In the genomic region with DNA sequence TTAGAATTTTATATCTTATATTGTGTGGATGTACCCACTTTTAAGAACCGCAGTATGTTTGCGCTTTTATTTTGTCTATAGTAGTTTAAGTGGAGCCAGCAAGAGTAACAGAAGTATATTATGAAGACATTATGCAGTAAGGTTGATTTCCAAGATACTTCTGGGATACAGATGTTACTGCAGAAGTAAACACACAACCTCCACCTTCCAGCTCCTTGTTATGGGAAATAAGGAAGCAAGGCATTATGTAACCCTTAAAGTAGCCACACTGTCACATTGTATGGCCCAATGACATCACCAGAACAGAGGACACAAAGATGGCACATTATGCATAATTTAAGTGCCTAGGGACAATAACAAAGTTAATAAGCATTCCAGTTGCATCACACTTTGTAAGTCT, we compare ENCODE assay signal across 8 mouse cellular contexts. TPM values are rescaled to one million over a fixed set of nuclear protein-coding genes. Genes with fewer than 3 reads are reported as not detected.
DNase-seq lines count a peak whose midpoint lies in the region; ATAC-seq and TF ChIP-seq lines count a peak whose summit lies in the region.

No protein-coding gene starts in this region.

- no peaks in the 10 kb centered on the region for H3K9me3 ChIP-seq in hindbrain, embryonic 13.5 days
- H3K9me3 ChIP-seq in midbrain, embryonic 14.5 days (ENCODE audit: control insufficient read depth, low read length): no peaks in the 10 kb centered on the region

- no peaks in the 10 kb centered on the region for H3K36me3 ChIP-seq in hindbrain, embryonic 13.5 days
- no peaks in the 10 kb centered on the region for H3K36me3 ChIP-seq in midbrain, embryonic 14.5 days (ENCODE audit: control insufficient read depth, insufficient read depth, low read length)

- no peak overlapping the region for H3K9ac ChIP-seq in hindbrain, embryonic 13.5 days
- H3K9ac ChIP-seq in midbrain, embryonic 14.5 days (replicated peaks; ENCODE audit: low read length): no peak overlapping the region

- H3K27me3 ChIP-seq in hindbrain, embryonic 13.5 days: no peaks in the 10 kb centered on the region
- no peaks in the 10 kb centered on the region for H3K27me3 ChIP-seq in midbrain, embryonic 14.5 days (ENCODE audit: control insufficient read depth, insufficient read depth, low read length)

- 97% methylated on average over 2 of the region's 2 CpGs for WGBS in hindbrain, embryonic 13.5 days
- WGBS in midbrain, embryonic 14.5 days: 98% methylated on average over 2 of the region's 2 CpGs

- no peak for TF ChIP-seq CTCF in cortical plate, adult 2 months (IDR thresholded peaks at IDR 0.05; ENCODE audit: extremely low read depth, insufficient read depth, low read length)

- DNase-seq in kidney, adult 9 months: peak; percentile 12
- no peak for DNase-seq in kidney, postnatal 10 days
- no peak for DNase-seq in midbrain, embryonic 14.5 days
- DNase-seq in frontal cortex, postnatal 36 days (ENCODE audit: low spot score in 2 of 2): no peak
- no peak for DNase-seq in natural killer cell, adult 2 months (ENCODE audit: low spot score in 2 of 2)

- peak overlapping the region; percentile 98; the same call in 1 of the 2 replicates for H3K4me2 ChIP-seq in hindbrain, embryonic 13.5 days
- peak overlapping the region; percentile 97 for H3K4me2 ChIP-seq in midbrain, embryonic 14.5 days (ENCODE audit: low read length)

- H3K4me1 ChIP-seq in cortical plate, adult 2 months (ENCODE audit: control insufficient read depth, insufficient read depth, low read length): no peaks in the 10 kb centered on the region
- H3K4me1 ChIP-seq in hindbrain, embryonic 13.5 days (replicated peaks): peaks cover 13% of the 10 kb centered on the region
- peaks cover 5% of the 10 kb centered on the region; the same call in 1 of the 2 replicates for H3K4me1 ChIP-seq in midbrain, embryonic 14.5 days (ENCODE audit: control insufficient read depth, insufficient read depth, low read length)

- no peak overlapping the region for H3K27ac ChIP-seq in cortical plate, adult 2 months (ENCODE audit: insufficient read depth, low read length)
- H3K27ac ChIP-seq in hindbrain, embryonic 13.5 days: no peak overlapping the region
- H3K27ac ChIP-seq in midbrain, embryonic 14.5 days (replicated peaks; ENCODE audit: low read depth, low read length): no peak overlapping the region

- ATAC-seq in hindbrain, embryonic 13.5 days (ENCODE audit: low FRiP score): no peak
- ATAC-seq in midbrain, embryonic 14.5 days (ENCODE audit: low FRiP score, low TSS enrichment): no peak
- ATAC-seq in cerebellum, adult (ENCODE audit: insufficient number of reproducible peaks, low FRiP score, low TSS enrichment): no peak

- peak overlapping the region; percentile 51; the same call in 1 of the 2 replicates for H3K4me3 ChIP-seq in cortical plate, adult 2 months (ENCODE audit: insufficient read depth, low read length)
- H3K4me3 ChIP-seq in hindbrain, embryonic 13.5 days: no peak overlapping the region
- peak overlapping the region; percentile 56 for H3K4me3 ChIP-seq in midbrain, embryonic 14.5 days (replicated peaks; ENCODE audit: low read depth, low read length)

- TF ChIP-seq POLR2A in cortical plate, adult 2 months (IDR thresholded peaks at IDR 0.05; ENCODE audit: extremely low read depth, insufficient read depth, low read length): no peak

RNA-seq across cellular contexts. Expression of gene Plscr4, which starts 1.2 kb away (rescaled TPM):
- 4.0 and 4.2 TPM in 2 replicates for polyA plus RNA-seq in cortical plate, adult 2 months (2012; rRNA removed)
- polyA plus RNA-seq in hindbrain, embryonic 13.5 days (2015; fragmentation: Nextera tagmentation; extraction: Ambion mirVana): 1.6 and 2.4 TPM in 2 replicates
- 0.55 and 1.2 TPM in 2 replicates for polyA plus RNA-seq in midbrain, embryonic 14.5 days (2014; fragmentation: Nextera tagmentation; extraction: Ambion mirVana)
